Mouse (Mus musculus) midbrain, embryonic 16.5 days (tissue): ENCODE results near the gene Prune2. TPM values are rescaled to one million over a fixed set of nuclear protein-coding genes. Genes with fewer than 3 reads are reported as not detected.

Experiments
- ATAC-seq: fragments of 200-750 bp; cut with Nextera tagmentation; 2 replicates; pipeline ENCODE4 v1.8.0; 2017; ENCODE audit warnings: moderate TSS enrichment
- H3K27ac ChIP-seq: fragments of 300-500 bp; sonication (generic); 2 replicates; pipeline ENCODE4 v1.5.1; 2014; ENCODE audit warnings: mild to moderate bottlenecking, low read length, mixed read lengths
- H3K27me3 ChIP-seq: fragments of 300-500 bp; sonication (generic); 2 replicates; pipeline ENCODE4 v1.6.1; 2014; ENCODE audit warnings: low read depth, low read length, mixed read lengths; ENCODE audit not compliant: control insufficient read depth, insufficient read depth
- H3K36me3 ChIP-seq: fragments of 300-500 bp; sonication (generic); 2 replicates; pipeline ENCODE4 v1.6.1; 2014; ENCODE audit warnings: mild to moderate bottlenecking, low read length, moderate library complexity, mixed read lengths; ENCODE audit not compliant: control insufficient read depth, insufficient read depth
- H3K4me1 ChIP-seq: fragments of 300-500 bp; sonication (generic); 2 replicates; pipeline ENCODE4 v1.6.1; 2014; ENCODE audit warnings: mild to moderate bottlenecking, low read length, mixed read lengths; ENCODE audit not compliant: control insufficient read depth, insufficient read depth
- H3K4me2 ChIP-seq: fragments of 300-500 bp; sonication (generic); 2 replicates; pipeline ENCODE4 v1.6.1; 2014; ENCODE audit warnings: mild to moderate bottlenecking, low read length, mixed read lengths
- H3K4me3 ChIP-seq: fragments of 300-500 bp; sonication (generic); 2 replicates; pipeline ENCODE4 v1.5.1; 2014; ENCODE audit warnings: low read depth, mild to moderate bottlenecking, low read length, moderate library complexity, mixed read lengths
- H3K9ac ChIP-seq: fragments of 300-500 bp; sonication (generic); 2 replicates; pipeline ENCODE4 v1.6.1; 2014; ENCODE audit warnings: low read depth, low read length, mixed read lengths
- H3K9me3 ChIP-seq: fragments of 300-500 bp; sonication (generic); replicated peaks from 2 replicates; pipeline ENCODE4 v1.6.1; 2014; ENCODE audit warnings: mild to moderate bottlenecking, low read length, mixed read lengths; ENCODE audit not compliant: control insufficient read depth, poor library complexity, severe bottlenecking
- WGBS: fragments of 180-500 bp; shearing (Covaris S2); extraction: QIAGEN DNeasy Blood & Tissue Kit; methylation state at CpG from one replicate; pipeline ENCODE4 v1.1.7; 2014; 5-methylcytosine and 5-hydroxymethylcytosine counted together
- polyA plus RNA-seq: library from polyadenylated mRNA; unstranded; fragments of >200 nt; fragmentation: Nextera tagmentation; extraction: Ambion mirVana; gene quantifications from 2 replicates; pipeline ENCODE4 v1.2.1, GENCODE M21; 2015

The Prune2 gene
- polyA plus RNA-seq, 1 experiment from 2014 or later: 8.0 TPM

GRCm38 (mm10) chr19:16955231-16955612 is 696 bp upstream of the Prune2 start:
- Histone ChIP-seq H3K9ac (peak overlapping the region; percentile 67; the same call in 1 of the 2 replicates), H3K4me2 (peak overlapping the region; percentile 100), H3K27me3 (peaks cover 7% of the 10 kb centered on the region), H3K9me3 (no peaks in the 10 kb centered on the region), H3K4me1 (peaks cover 17% of the 10 kb centered on the region; the same call in 1 of the 2 replicates), H3K36me3 (no peaks in the 10 kb centered on the region), H3K4me3 (peak overlapping the region; percentile 61), H3K27ac (no peak overlapping the region)
- WGBS: 52% methylated on average over 9 of the region's 9 CpGs
- no peak; the same call in 1 of the 2 replicates for ATAC-seq

DNA sequence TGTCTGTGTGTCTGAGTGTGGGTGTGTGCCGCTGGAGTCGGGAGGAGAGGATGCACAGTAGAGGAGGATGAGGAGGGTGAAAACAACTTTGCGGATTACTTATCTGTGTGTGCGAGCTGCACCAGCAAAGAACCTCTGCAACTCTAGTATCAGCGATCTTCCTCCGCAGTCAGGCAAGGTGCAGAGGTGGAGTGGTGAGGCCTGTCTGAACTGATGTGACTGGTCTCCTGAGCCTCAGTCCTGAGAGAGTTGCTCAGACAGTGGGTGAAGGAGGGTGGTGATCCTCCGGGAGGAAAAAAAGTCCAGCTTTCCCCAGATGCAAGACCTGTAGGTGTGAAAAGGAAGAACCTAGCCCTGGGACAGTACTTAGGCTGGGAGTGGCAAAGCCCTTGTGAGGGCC is 401 bp downstream of the Prune2 start:
- Histone ChIP-seq H3K4me3 (peak overlapping the region; percentile 61), H3K4me1 (peaks cover 17% of the 10 kb centered on the region; the same call in 1 of the 2 replicates), H3K36me3 (no peaks in the 10 kb centered on the region), H3K4me2 (peak overlapping the region; percentile 100), H3K9me3 (no peaks in the 10 kb centered on the region), H3K27me3 (peaks cover 7% of the 10 kb centered on the region), H3K9ac (peak overlapping the region; percentile 67), H3K27ac (no peak overlapping the region)
- peak; percentile 5; the same call in 1 of the 2 replicates for ATAC-seq
- 2% methylated on average over 7 of the region's 7 CpGs for WGBS

- Histone ChIP-seq H3K27me3 (peaks cover 7% of the 10 kb centered on the region), H3K36me3 (no peaks in the 10 kb centered on the region), H3K4me2 (no peak overlapping the region), H3K9ac (no peak overlapping the region), H3K27ac (no peak overlapping the region), H3K4me1 (peaks cover 17% of the 10 kb centered on the region; the same call in 1 of the 2 replicates), H3K9me3 (0 out of 2 replicates have a peak, but pooled peaks cover under 1% of the 10 kb centered on the region), H3K4me3 (no peak overlapping the region)
- ATAC-seq: no peak
- WGBS: 92% methylated on average over 4 of the region's 4 CpGs
Observed at GRCm38 (mm10) chr19:16959051-16959450, 3.1 kb downstream of the Prune2 start.

- Histone ChIP-seq H3K9ac (no peak overlapping the region), H3K36me3 (no peaks in the 10 kb centered on the region), H3K4me2 (no peak overlapping the region), H3K27me3 (peaks cover 7% of the 10 kb centered on the region), H3K9me3 (peaks cover 3% of the 10 kb centered on the region; the same call in 1 of the 2 replicates), H3K4me3 (no peak overlapping the region), H3K27ac (no peak overlapping the region), H3K4me1 (peaks cover 17% of the 10 kb centered on the region; the same call in 1 of the 2 replicates)
- 79% methylated on average over 8 of the region's 8 CpGs for WGBS
- ATAC-seq: no peak
Observed at GRCm38 (mm10) chr19:16959551-16959950, 3.6 kb downstream of the Prune2 start.

GRCm38 (mm10) chr19:16961036-16961435 is 5.1 kb downstream of the Prune2 start:
- H3K36me3 ChIP-seq: no peaks in the 10 kb centered on the region
- peaks cover 5% of the 10 kb centered on the region; the same call in 1 of the 2 replicates for H3K9me3 ChIP-seq
- peaks cover 6% of the 10 kb centered on the region; the same call in 1 of the 2 replicates for H3K4me1 ChIP-seq
- 93% methylated on average over 3 of the region's 3 CpGs for WGBS
- no peak overlapping the region for H3K4me3 ChIP-seq
- H3K4me2 ChIP-seq: no peak overlapping the region
- H3K27me3 ChIP-seq: peaks cover 7% of the 10 kb centered on the region
- H3K9ac ChIP-seq: no peak overlapping the region
- no peak for ATAC-seq
- H3K27ac ChIP-seq: no peak overlapping the region

GRCm38 (mm10) chr19:16963178-16963577 is 7.3 kb downstream of the Prune2 start:
- WGBS: 83% methylated on average over 3 of the region's 3 CpGs
- no peaks in the 10 kb centered on the region for H3K27me3 ChIP-seq
- H3K4me3 ChIP-seq: no peak overlapping the region
- no peak overlapping the region for H3K27ac ChIP-seq
- no peak overlapping the region for H3K9ac ChIP-seq
- peaks cover 5% of the 10 kb centered on the region; the same call in 1 of the 2 replicates for H3K9me3 ChIP-seq
- no peaks in the 10 kb centered on the region for H3K4me1 ChIP-seq
- ATAC-seq: no peak
- H3K4me2 ChIP-seq: no peak overlapping the region
- no peaks in the 10 kb centered on the region for H3K36me3 ChIP-seq

- Histone ChIP-seq H3K9me3 (peaks cover 5% of the 10 kb centered on the region; the same call in 1 of the 2 replicates), H3K36me3 (no peaks in the 10 kb centered on the region), H3K9ac (no peak overlapping the region), H3K27ac (no peak overlapping the region), H3K27me3 (no peaks in the 10 kb centered on the region), H3K4me3 (no peak overlapping the region), H3K4me2 (no peak overlapping the region), H3K4me1 (no peaks in the 10 kb centered on the region)
- WGBS: 91% methylated on average over 5 of the region's 5 CpGs
- ATAC-seq: no peak
Observed at GRCm38 (mm10) chr19:16968768-16969167, 12.8 kb downstream of the Prune2 start.

DNA sequence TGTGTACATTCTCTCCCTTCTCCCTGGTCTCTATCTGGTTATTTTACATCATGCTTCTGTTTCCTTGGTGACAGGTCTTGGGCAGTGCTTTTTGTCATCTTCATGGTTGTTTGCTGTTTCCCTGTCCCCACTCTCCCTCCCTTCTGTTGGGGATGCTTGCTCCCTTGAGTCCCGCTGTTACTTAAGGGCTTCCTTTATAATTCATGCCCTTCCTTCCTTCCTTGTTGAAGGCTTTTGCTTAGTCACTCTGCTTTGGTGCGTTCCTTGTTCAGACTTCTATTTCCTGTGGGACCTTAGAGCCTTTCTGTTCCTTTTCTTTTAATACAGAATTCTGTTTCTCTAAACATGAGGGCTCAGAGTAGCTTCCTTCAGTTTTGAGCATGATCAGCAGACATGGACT is 14.7 kb downstream of the Prune2 start:
- ATAC-seq: no peak
- 69% methylated on average over 2 of the region's 2 CpGs for WGBS
- H3K9me3 ChIP-seq: no peaks in the 10 kb centered on the region
- H3K4me3 ChIP-seq: no peak overlapping the region
- no peak overlapping the region for H3K9ac ChIP-seq
- H3K27me3 ChIP-seq: no peaks in the 10 kb centered on the region
- no peak overlapping the region for H3K27ac ChIP-seq
- H3K4me1 ChIP-seq: no peaks in the 10 kb centered on the region
- H3K36me3 ChIP-seq: no peaks in the 10 kb centered on the region
- H3K4me2 ChIP-seq: no peak overlapping the region

DNA sequence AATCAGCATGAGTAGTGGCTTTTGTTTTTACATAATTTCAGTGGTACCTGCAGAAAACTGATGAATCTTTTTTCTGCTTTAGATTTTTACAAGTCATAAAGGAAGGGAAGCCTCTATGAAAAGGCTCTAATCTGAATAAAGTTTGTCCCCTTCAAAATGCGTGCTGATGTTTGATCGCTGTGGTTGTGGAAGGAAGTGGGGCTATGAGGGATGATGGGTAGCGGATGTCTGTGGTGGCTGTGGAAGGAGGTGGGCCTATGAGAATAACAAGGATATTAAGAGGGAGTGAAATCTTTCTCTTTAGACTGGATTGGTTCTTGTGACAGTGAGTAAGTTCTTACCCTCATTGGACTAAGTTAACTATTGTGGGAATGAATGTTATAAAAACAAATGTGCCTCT is 23.0 kb downstream of the Prune2 start:
- Histone ChIP-seq H3K4me2 (no peak overlapping the region), H3K9ac (no peak overlapping the region), H3K4me1 (no peaks in the 10 kb centered on the region), H3K36me3 (no peaks in the 10 kb centered on the region), H3K9me3 (no peaks in the 10 kb centered on the region), H3K27ac (no peak overlapping the region), H3K27me3 (no peaks in the 10 kb centered on the region), H3K4me3 (no peak overlapping the region)
- ATAC-seq: no peak
- 96% methylated on average over 3 of the region's 3 CpGs for WGBS
